11 mouse cellular contexts compared by ENCODE assay signal in the genomic region with DNA sequence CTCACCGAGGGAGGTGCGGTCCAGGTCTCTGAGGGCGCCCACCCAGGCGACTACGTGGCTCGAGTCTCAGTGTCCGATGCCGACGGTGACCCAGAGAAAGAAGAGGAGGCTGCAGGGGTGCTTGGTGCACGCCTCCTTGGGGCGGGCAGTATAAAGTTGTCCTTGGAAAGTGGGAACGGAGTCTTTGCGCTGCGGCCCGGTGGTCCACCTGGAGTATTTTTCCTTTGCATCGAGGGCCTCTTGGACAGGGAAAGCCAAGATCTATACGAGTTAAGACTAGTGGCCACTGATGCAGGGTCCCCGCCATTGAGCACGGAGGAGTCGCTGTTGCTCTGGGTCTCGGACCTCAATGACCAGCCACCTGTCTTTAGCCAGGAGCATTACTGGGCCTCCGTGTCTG. TPM values are rescaled to one million over a fixed set of nuclear protein-coding genes. Genes with fewer than 3 reads are reported as not detected.
DNase-seq lines count a peak whose midpoint lies in the region; ATAC-seq and TF ChIP-seq lines count a peak whose summit lies in the region.
"Had no signal": no experiment of that assay in that cellular context is flagged by ENCODE, and none has a peak within 500 bp of the region (broad histone marks: within the 10 kb centered on the region; RNA-seq: fewer than 3 reads in every experiment).

No protein-coding gene starts in this region.

- no peak for DNase-seq in kidney, postnatal 0 days (ENCODE audit: low spot score)
- DNase-seq in kidney, postnatal 36 days, result no peak
- no peak for DNase-seq in embryonic facial prominence, embryonic 14.5 days (ENCODE audit: low spot score)
- DNase-seq in hindbrain, postnatal 0 days (ENCODE audit: low spot score), result no peak
- DNase-seq in urinary bladder, postnatal 36 days (ENCODE audit: low spot score in 2 of 2), result no peak
- DNase-seq in cerebellum, adult 11-12 months, result no peak
- DNase-seq in cerebellum, adult 11 months, result no peak
- DNase-seq: thymus, postnatal 14 days had no signal

- H3K27me3 ChIP-seq in kidney, postnatal 0 days (ENCODE audit: insufficient read depth, low read length), result peaks cover 46% of the 10 kb centered on the region
- peaks cover 66% of the 10 kb centered on the region for H3K27me3 ChIP-seq in embryonic facial prominence, embryonic 14.5 days (replicated peaks; ENCODE audit: control insufficient read depth, insufficient read depth, low read length)
- H3K27me3 ChIP-seq in hindbrain, postnatal 0 days (ENCODE audit: insufficient read depth, low read length), result peaks cover 20% of the 10 kb centered on the region; the same call in 1 of the 2 replicates
- H3K27me3 ChIP-seq in neural tube, embryonic 13.5 days, result peaks cover 62% of the 10 kb centered on the region

- no peaks in the 10 kb centered on the region for H3K36me3 ChIP-seq in kidney, postnatal 0 days (ENCODE audit: insufficient read depth, low read length)
- H3K36me3 ChIP-seq in embryonic facial prominence, embryonic 14.5 days (ENCODE audit: control insufficient read depth, insufficient read depth, low read length), result no peaks in the 10 kb centered on the region
- no peaks in the 10 kb centered on the region for H3K36me3 ChIP-seq in hindbrain, postnatal 0 days (ENCODE audit: insufficient read depth, low read length)
- H3K36me3 ChIP-seq in neural tube, embryonic 13.5 days, result no peaks in the 10 kb centered on the region

- no peaks in the 10 kb centered on the region for H3K9me3 ChIP-seq in kidney, postnatal 0 days (replicated peaks; ENCODE audit: low read length)
- H3K9me3 ChIP-seq in embryonic facial prominence, embryonic 14.5 days (ENCODE audit: control insufficient read depth, low read length), result no peaks in the 10 kb centered on the region
- no peaks in the 10 kb centered on the region for H3K9me3 ChIP-seq in hindbrain, postnatal 0 days (ENCODE audit: low read length)
- H3K9me3 ChIP-seq in neural tube, embryonic 13.5 days, result no peaks in the 10 kb centered on the region

- no peak overlapping the region for H3K27ac ChIP-seq in kidney, postnatal 0 days
- no peak overlapping the region for H3K27ac ChIP-seq in embryonic facial prominence, embryonic 14.5 days (replicated peaks; ENCODE audit: low read depth, low read length)
- H3K27ac ChIP-seq in hindbrain, postnatal 0 days, result no peak overlapping the region
- no peak overlapping the region for H3K27ac ChIP-seq in neural tube, embryonic 13.5 days (replicated peaks)

- H3K9ac ChIP-seq in kidney, postnatal 0 days (ENCODE audit: low read depth, low read length), result peak overlapping the region; percentile 13; the same call in 1 of the 2 replicates
- H3K9ac ChIP-seq in embryonic facial prominence, embryonic 14.5 days (ENCODE audit: low read depth, low read length), result peak overlapping the region; percentile 54; the same call in 1 of the 2 replicates
- H3K9ac ChIP-seq in hindbrain, postnatal 0 days (replicated peaks; ENCODE audit: low read length), result peak overlapping the region; percentile 50
- H3K9ac ChIP-seq in neural tube, embryonic 13.5 days, result peak overlapping the region; percentile 73

- peaks cover 25% of the 10 kb centered on the region; the same call in 1 of the 2 replicates for H3K4me1 ChIP-seq in kidney, postnatal 0 days (replicated peaks; ENCODE audit: insufficient read depth, low read length)
- peaks cover 14% of the 10 kb centered on the region for H3K4me1 ChIP-seq in embryonic facial prominence, embryonic 14.5 days (ENCODE audit: control insufficient read depth, insufficient read depth, low read length)
- H3K4me1 ChIP-seq in hindbrain, postnatal 0 days (ENCODE audit: insufficient read depth, low read length), result no peaks in the 10 kb centered on the region
- peaks cover 37% of the 10 kb centered on the region for H3K4me1 ChIP-seq in neural tube, embryonic 13.5 days (replicated peaks)

- WGBS in kidney, postnatal 0 days, result 5% methylated on average over 22 of the region's 22 CpGs
- WGBS in embryonic facial prominence, embryonic 14.5 days, result 3% methylated on average over 13 of the region's 22 CpGs
- 5% methylated on average over 22 of the region's 22 CpGs for WGBS in hindbrain, postnatal 0 days
- WGBS in neural tube, embryonic 13.5 days, result 2% methylated on average over 22 of the region's 22 CpGs

- no peak; the same call in 1 of the 2 replicates for ATAC-seq in kidney, postnatal 0 days (replicated peaks; ENCODE audit: low FRiP score, low read depth)
- no peak for ATAC-seq in embryonic facial prominence, embryonic 14.5 days (ENCODE audit: low read depth)
- ATAC-seq in hindbrain, postnatal 0 days, result peak; percentile 27; the same call in 1 of the 2 replicates
- 0 out of 2 replicates have a peak, but pooled peaks have one; percentile 1 for ATAC-seq in neural tube, embryonic 13.5 days (ENCODE audit: low read depth)

- peak overlapping the region; percentile 54 for H3K4me3 ChIP-seq in kidney, postnatal 0 days (replicated peaks; ENCODE audit: low read depth, low read length)
- peak overlapping the region; percentile 49 for H3K4me3 ChIP-seq in embryonic facial prominence, embryonic 14.5 days (ENCODE audit: low read depth, low read length)
- peak overlapping the region; percentile 60 for H3K4me3 ChIP-seq in hindbrain, postnatal 0 days (ENCODE audit: low read length)
- H3K4me3 ChIP-seq in neural tube, embryonic 13.5 days, result peak overlapping the region; percentile 64

- TF ChIP-seq CTCF in kidney, postnatal 0 days (IDR thresholded peaks at IDR 0.05; ENCODE audit: low read depth), result no peak
- peak; percentile 33; the same call in 1 of the 2 replicates for TF ChIP-seq CTCF in hindbrain, postnatal 0 days (IDR thresholded peaks at IDR 0.05; ENCODE audit: low read depth)

- peak overlapping the region; percentile 95 for H3K4me2 ChIP-seq in kidney, postnatal 0 days (ENCODE audit: low read length)
- H3K4me2 ChIP-seq in embryonic facial prominence, embryonic 14.5 days (ENCODE audit: low read depth, low read length), result peak overlapping the region; percentile 97
- peak overlapping the region; percentile 80 for H3K4me2 ChIP-seq in hindbrain, postnatal 0 days (ENCODE audit: low read depth, low read length)
- peak overlapping the region; percentile 100 for H3K4me2 ChIP-seq in neural tube, embryonic 13.5 days

RNA-seq across cellular contexts. Expression of a gene that starts 1.4 kb away (rescaled TPM):
- 0.03 and 0.05 TPM in 2 replicates for polyA plus RNA-seq in kidney, postnatal 0 days (2015; fragmentation: Nextera tagmentation; extraction: Ambion mirVana)
- 2.3 and 2.7 TPM in 2 replicates for polyA plus RNA-seq in embryonic facial prominence, embryonic 14.5 days (2014; fragmentation: Nextera tagmentation; extraction: Ambion mirVana)
- 10.5 and 11.1 TPM in 2 replicates for total RNA-seq in hindbrain, postnatal 0 days (2014; rRNA removed)
- polyA plus RNA-seq in hindbrain, postnatal 0 days (2015; fragmentation: Nextera tagmentation; extraction: Ambion mirVana), result 0.48 and 0.55 TPM in 2 replicates
- 0.77 and 0.90 TPM in 2 replicates for polyA plus RNA-seq in neural tube, embryonic 13.5 days (2015; fragmentation: Nextera tagmentation; extraction: Ambion mirVana)
- total RNA-seq: MEL; neutrophil, adult 5-6 weeks had no signal

Comparison
In these comparisons a context has a peak if more than half of its experiments do, and no peak if none do; other contexts are left out.
1. ATAC-seq: peak in hindbrain, postnatal 0 days (single experiment) and neural tube, embryonic 13.5 days (single experiment); none in kidney, postnatal 0 days (single experiment) and embryonic facial prominence, embryonic 14.5 days (single experiment).
2. H3K9ac ChIP-seq: peak in every context shown above with its lines; median percentile 73 in neural tube, embryonic 13.5 days; 54 in embryonic facial prominence, embryonic 14.5 days; 50 in hindbrain, postnatal 0 days; 13 in kidney, postnatal 0 days.
3. Peak in every context shown above with its lines, with median percentiles within 50 percentile points of each other: H3K4me2 ChIP-seq and H3K4me3 ChIP-seq.